In genomic region chr5:118614116-118614515, GRCm38 (mm10) we compare ENCODE assay signal across 8 mouse cellular contexts. TPM values are rescaled to one million over a fixed set of nuclear protein-coding genes. Genes with fewer than 3 reads are reported as not detected.
A peak's percentile ranks its signal among the peaks of the same experiment; 100 is the strongest.
DNase-seq lines count a peak whose midpoint lies in the region; ATAC-seq and TF ChIP-seq lines count a peak whose summit lies in the region.

No protein-coding gene starts in this region.

- 48% methylated on average over 8 of the region's 8 CpGs for whole genome bisulfite sequencing in liver, embryonic 11.5 days

- H3K9me3 ChIP-seq in G1E (replicated peaks): no peaks in the 10 kb centered on the region
- H3K9me3 ChIP-seq in liver, embryonic 11.5 days (ENCODE audit: control insufficient read depth, low read length): no peaks in the 10 kb centered on the region

- no peak for ATAC-seq in G1E (ENCODE audit: extremely low read depth, insufficient number of reproducible peaks, low FRiP score, poor library complexity, severe bottlenecking)
- 0 out of 2 replicates have a peak, but pooled peaks have one; percentile 49 for ATAC-seq in liver, embryonic 11.5 days (replicated peaks; ENCODE audit: low FRiP score)

- intact Hi-C loops in gastrocnemius, adult 2 months (cut with DNase I): no loop called here
- intact Hi-C loops in left cerebral cortex, postnatal 10 days (cut with DNase I): no loop called here

- no peak overlapping the region for H3K4me3 ChIP-seq in gastrocnemius, adult 2 months
- H3K4me3 ChIP-seq in G1E (ENCODE audit: low read depth, low read length): peak overlapping the region; percentile 13; the same call in 1 of the 2 replicates
- H3K4me3 ChIP-seq in liver, embryonic 11.5 days (ENCODE audit: low read depth, low read length): no peak overlapping the region

- H3K27ac ChIP-seq in gastrocnemius, adult 2 months: peak overlapping the region; percentile 4; the same call in 1 of the 2 replicates
- H3K27ac ChIP-seq in liver, embryonic 11.5 days (ENCODE audit: low read depth, low read length): no peak overlapping the region

- TF ChIP-seq CTCF in gastrocnemius, adult 2 months (IDR thresholded peaks at IDR 0.05): no peak
- no peak for TF ChIP-seq CTCF in G1E (IDR thresholded peaks at IDR 0.05; ENCODE audit: low read depth, low read length)

- H3K4me2 ChIP-seq in liver, embryonic 11.5 days: no peak overlapping the region

- no peak overlapping the region for H3K9ac ChIP-seq in liver, embryonic 11.5 days (ENCODE audit: low read depth, low read length)

- H3K4me1 ChIP-seq in G1E (ENCODE audit: insufficient read depth, low read depth, low read length): peaks cover 48% of the 10 kb centered on the region
- peaks cover 32% of the 10 kb centered on the region for H3K4me1 ChIP-seq in liver, embryonic 11.5 days (replicated peaks; ENCODE audit: control insufficient read depth, insufficient read depth, low read length)

- H3K36me3 ChIP-seq in G1E (replicated peaks): peaks cover 73% of the 10 kb centered on the region
- H3K36me3 ChIP-seq in liver, embryonic 11.5 days (ENCODE audit: control insufficient read depth, insufficient read depth, low read length): no peaks in the 10 kb centered on the region

- no peaks in the 10 kb centered on the region for H3K27me3 ChIP-seq in G1E (ENCODE audit: insufficient read depth, low read length)
- H3K27me3 ChIP-seq in liver, embryonic 11.5 days (replicated peaks; ENCODE audit: control insufficient read depth, insufficient read depth, low read length): no peaks in the 10 kb centered on the region

- DNase-seq in gastrocnemius, adult 2 months: peak; percentile 48
- no peak for DNase-seq in gastrocnemius, postnatal 4 days (ENCODE audit: low spot score in 2 of 2)
- DNase-seq in G1E (ENCODE audit: low spot score): no peak
- peak; percentile 60 to 73 for DNase-seq in cerebellum, postnatal 14 days
- no peak for DNase-seq in liver, embryonic 11.5 days (ENCODE audit: low spot score)
- no peak for DNase-seq in left cerebral cortex, adult 18-20 months (ENCODE audit: low spot score in 2 of 2)
- no peak for DNase-seq in gastrocnemius, postnatal 10 days
- no peak for DNase-seq in left cerebral cortex, postnatal 10 days (ENCODE audit: extremely low spot score in 1 of 2, low spot score in 2 of 2)

RNA-seq across cellular contexts. Expression of gene Med13l, which starts 53.6 kb away (rescaled TPM):
- 10 to 100 TPM; 21.5 to 28.3 TPM for total RNA-seq in gastrocnemius, adult 2 months (2021)
- 10 to 100 TPM; 38.6 to 42.3 TPM for total RNA-seq in gastrocnemius, postnatal 4 days (2021)
- 66.3 and 91.7 TPM in 2 replicates for total RNA-seq in G1E (2014; fragmentation: Nextera tagmentation)
- total RNA-seq in G1E (2017): 14.9 and 16.8 TPM in 2 replicates
- 12.4 and 17.9 TPM in 2 replicates for polyA plus RNA-seq in G1E (2012)
- 11.3 and 13.7 TPM in 2 replicates for polyA plus RNA-seq in liver, embryonic 11.5 days (2014; fragmentation: Nextera tagmentation; extraction: Ambion mirVana)
- 100 to 1,000 TPM; 108 to 109 TPM for total RNA-seq in left cerebral cortex, adult 18-20 months (2021)
- 10 to 100 TPM; 27.0 to 27.1 TPM for total RNA-seq in gastrocnemius, postnatal 10 days (2021)
- total RNA-seq in left cerebral cortex, postnatal 10 days (2021): 10 to 100 TPM; 72.0 to 76.1 TPM

Comparison
In these comparisons a context has a peak if more than half of its experiments do, and no peak if none do; other contexts are left out.
1. DNase-seq: peak in gastrocnemius, adult 2 months (single experiment) and cerebellum, postnatal 14 days (2 of 2); none in gastrocnemius, postnatal 4 days (0 of 2), G1E (single experiment), liver, embryonic 11.5 days (single experiment), left cerebral cortex, adult 18-20 months (0 of 2), gastrocnemius, postnatal 10 days (single experiment) and left cerebral cortex, postnatal 10 days (0 of 2).